ENCODE assay signal across 9 mouse cellular contexts in the genomic region with DNA sequence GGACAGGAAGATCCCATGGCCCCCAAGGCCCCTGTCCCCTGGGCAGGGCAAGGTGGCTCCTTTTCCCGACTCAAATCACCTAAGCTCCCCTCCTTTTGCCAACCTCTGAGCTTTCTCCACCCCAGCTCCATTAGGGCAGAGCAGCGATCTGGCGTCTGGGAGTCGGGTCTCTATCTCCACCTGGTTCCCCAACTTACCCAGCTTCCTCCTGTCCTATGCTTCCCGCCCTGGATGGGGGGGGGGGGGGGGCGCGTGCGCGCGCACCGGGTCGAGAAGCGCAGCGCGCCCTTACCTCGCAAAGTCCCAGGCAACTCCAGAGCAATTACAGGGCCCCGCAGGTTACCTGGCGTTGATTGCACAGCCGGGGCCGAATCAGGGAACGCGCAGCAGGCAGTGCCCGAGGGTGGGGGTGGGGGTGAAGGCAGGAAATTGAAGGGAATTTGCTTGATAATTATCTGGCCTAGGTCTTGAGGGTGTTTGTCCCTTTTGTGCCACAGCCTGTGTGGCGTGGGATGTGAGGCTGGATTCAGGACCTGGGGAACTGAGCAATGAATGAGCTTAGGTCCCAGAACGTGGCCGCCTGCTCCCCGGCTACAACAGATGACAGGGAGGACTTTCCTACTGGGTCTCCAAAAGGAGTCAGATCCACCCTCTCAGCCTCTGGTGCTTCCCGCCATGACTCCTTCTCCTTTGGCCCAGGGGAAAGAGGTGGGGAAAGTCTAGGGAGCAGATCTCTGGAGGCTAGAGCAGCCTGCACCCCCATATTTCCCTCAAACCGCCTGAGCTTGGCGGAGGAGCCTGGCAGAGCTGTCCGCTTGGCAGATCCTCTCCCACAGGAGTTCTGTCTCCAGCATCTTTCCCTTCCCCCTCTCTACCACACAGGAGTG.
DNase-seq lines count a peak whose midpoint lies in the region; ATAC-seq and TF ChIP-seq lines count a peak whose summit lies in the region.
"Had no signal": no experiment of that assay in that cellular context is flagged by ENCODE, and none has a peak within 500 bp of the region (broad histone marks: within the 10 kb centered on the region; RNA-seq: fewer than 3 reads in every experiment).

No protein-coding gene starts in this region.

- H3K27me3 ChIP-seq in hindbrain, postnatal 0 days (ENCODE audit: insufficient read depth, low read length), result peaks cover 12% of the 10 kb centered on the region; the same call in 1 of the 2 replicates
- H3K27me3 ChIP-seq in neural tube, embryonic 12.5 days (replicated peaks), result peaks cover 12% of the 10 kb centered on the region

- DNase-seq in layer of hippocampus, adult 18-20 months (ENCODE audit: low spot score in 2 of 2), result peak; percentile 41 to 59
- DNase-seq in layer of hippocampus, adult 9-10 months (ENCODE audit: low spot score), result no peak
- peak; percentile 71 to 74 for DNase-seq in cerebellum, postnatal 25 days
- no peak for DNase-seq in hindbrain, postnatal 0 days (ENCODE audit: low spot score)
- no peak for DNase-seq in adrenal gland, postnatal 14 days
- no peak for DNase-seq in frontal cortex, postnatal 25 days (ENCODE audit: low spot score in 2 of 2)
- DNase-seq in gastrocnemius, postnatal 14 days, result no peak
- DNase-seq: kidney, adult 9 months had no signal

- peak overlapping the region; percentile 61 for H3K4me2 ChIP-seq in hindbrain, postnatal 0 days (ENCODE audit: low read depth, low read length)
- peak overlapping the region; percentile 66 for H3K4me2 ChIP-seq in neural tube, embryonic 12.5 days (replicated peaks)

- intact Hi-C loops in gastrocnemius, postnatal 14 days (cut with DNase I; ENCODE audit: low total_unique reads), result no loop called here

- no peaks in the 10 kb centered on the region for H3K36me3 ChIP-seq in hindbrain, postnatal 0 days (ENCODE audit: insufficient read depth, low read length)
- no peaks in the 10 kb centered on the region for H3K36me3 ChIP-seq in neural tube, embryonic 12.5 days

- no peak for TF ChIP-seq CTCF in hindbrain, postnatal 0 days (IDR thresholded peaks at IDR 0.05; ENCODE audit: low read depth)

- peaks cover 12% of the 10 kb centered on the region for H3K4me1 ChIP-seq in hindbrain, postnatal 0 days (ENCODE audit: insufficient read depth, low read length)
- H3K4me1 ChIP-seq in neural tube, embryonic 12.5 days, result peaks cover 16% of the 10 kb centered on the region

- 7% methylated on average over 22 of the region's 31 CpGs for WGBS in hindbrain, postnatal 0 days
- 3% methylated on average over 31 of the region's 31 CpGs for WGBS in neural tube, embryonic 12.5 days

- H3K27ac ChIP-seq in hindbrain, postnatal 0 days, result no peak overlapping the region
- H3K27ac ChIP-seq in neural tube, embryonic 12.5 days, result no peak overlapping the region

- peak overlapping the region; percentile 26 for H3K4me3 ChIP-seq in hindbrain, postnatal 0 days (ENCODE audit: low read length)
- peak overlapping the region; percentile 30 for H3K4me3 ChIP-seq in neural tube, embryonic 12.5 days

- ATAC-seq in hindbrain, postnatal 0 days, result 0 out of 2 replicates have a peak, but pooled peaks have one; percentile 18
- peak; percentile 29 for ATAC-seq in neural tube, embryonic 12.5 days (ENCODE audit: low FRiP score, low read depth)

- no peaks in the 10 kb centered on the region for H3K9me3 ChIP-seq in hindbrain, postnatal 0 days (ENCODE audit: low read length)
- H3K9me3 ChIP-seq in neural tube, embryonic 12.5 days, result no peaks in the 10 kb centered on the region

- no peak overlapping the region for H3K9ac ChIP-seq in hindbrain, postnatal 0 days (replicated peaks; ENCODE audit: low read length)
- H3K9ac ChIP-seq in neural tube, embryonic 12.5 days, result no peak overlapping the region

Comparison
In these comparisons a context has a peak if more than half of its experiments do, and no peak if none do; other contexts are left out.
1. DNase-seq: peak in layer of hippocampus, adult 18-20 months (2 of 2) and cerebellum, postnatal 25 days (2 of 2); none in layer of hippocampus, adult 9-10 months (single experiment), hindbrain, postnatal 0 days (single experiment), adrenal gland, postnatal 14 days (single experiment), frontal cortex, postnatal 25 days (0 of 2) and gastrocnemius, postnatal 14 days (single experiment).